Mouse (Mus musculus) testis, postnatal 14 days (tissue): Measurements from ENCODE around the gene Pcbp3.
A peak's percentile ranks its signal among the peaks of the same experiment; 100 is the strongest.

Experiments
- DNase-seq: peaks from one replicate; pipeline ENCODE4 v3.0.0; 2021; ENCODE audit warnings: low spot score

Pcbp3 gene

GRCm38 (mm10) chr10:76844901-76845300, 116.8 kb downstream of the Pcbp3 start:
- no peak for DNase-seq

- no peak for DNase-seq
These were observed 117.3 kb downstream of the Pcbp3 start for GRCm38 (mm10) chr10:76844365-76844764.

GRCm38 (mm10) chr10:76842087-76842486, 119.6 kb downstream of the Pcbp3 start:
- DNase-seq: no peak

- no peak for DNase-seq
These were observed 120.5 kb downstream of the Pcbp3 start for GRCm38 (mm10) chr10:76841220-76841619.

- DNase-seq: no peak
These were observed 121.1 kb downstream of the Pcbp3 start for GRCm38 (mm10) chr10:76840566-76840965.

- DNase-seq: peak; percentile 44
These were observed 126.0 kb downstream of the Pcbp3 start for GRCm38 (mm10) chr10:76835497-76836357.

GRCm38 (mm10) chr10:76832841-76833240, 128.8 kb downstream of the Pcbp3 start:
- no peak for DNase-seq

GRCm38 (mm10) chr10:76831915-76832314, 129.8 kb downstream of the Pcbp3 start:
- DNase-seq: no peak

GRCm38 (mm10) chr10:76831151-76831550, 130.5 kb downstream of the Pcbp3 start:
- no peak for DNase-seq

GRCm38 (mm10) chr10:76828936-76829335, 132.8 kb downstream of the Pcbp3 start:
- no peak for DNase-seq

GRCm38 (mm10) chr10:76822698-76823097, 139.0 kb downstream of the Pcbp3 start:
- no peak for DNase-seq

GRCm38 (mm10) chr10:76819321-76819720, 142.4 kb downstream of the Pcbp3 start:
- no peak for DNase-seq

GRCm38 (mm10) chr10:76818337-76818736, 143.3 kb downstream of the Pcbp3 start:
- no peak for DNase-seq

GRCm38 (mm10) chr10:76816930-76817329, 144.8 kb downstream of the Pcbp3 start:
- no peak for DNase-seq

GRCm38 (mm10) chr10:76816436-76816835, 145.3 kb downstream of the Pcbp3 start:
- no peak for DNase-seq

GRCm38 (mm10) chr10:76815481-76815880, 146.2 kb downstream of the Pcbp3 start:
- no peak for DNase-seq

- no peak for DNase-seq
These were observed 146.9 kb downstream of the Pcbp3 start for GRCm38 (mm10) chr10:76814811-76815210.

GRCm38 (mm10) chr10:76809916-76810660, 151.6 kb downstream of the Pcbp3 start:
- no peak for DNase-seq

GRCm38 (mm10) chr10:76809439-76809838, 152.2 kb downstream of the Pcbp3 start:
- DNase-seq: no peak

- no peak for DNase-seq
These were observed 153.0 kb downstream of the Pcbp3 start for GRCm38 (mm10) chr10:76808446-76809400.

GRCm38 (mm10) chr10:76802500-76802885, 159.2 kb downstream of the Pcbp3 start:
- DNase-seq: no peak
